Comparison of ENCODE assay signal across 29 mouse cellular contexts in genomic region chr3:138022003-138022402, GRCm38 (mm10). TPM values are rescaled to one million over a fixed set of nuclear protein-coding genes. Genes with fewer than 3 reads are reported as not detected.
DNase-seq lines count a peak whose midpoint lies in the region; ATAC-seq and TF ChIP-seq lines count a peak whose summit lies in the region.
"Had no signal": no experiment of that assay in that cellular context is flagged by ENCODE, and none has a peak within 500 bp of the region (broad histone marks: within the 10 kb centered on the region; RNA-seq: fewer than 3 reads in every experiment).

No protein-coding gene starts in this region.

- H3K79me2 ChIP-seq in MEL (ENCODE audit: control insufficient read depth, insufficient read depth, low read length, poor library complexity): no peaks in the 10 kb centered on the region

- peak; percentile 84 to 92 for TF ChIP-seq EP300 in MEL (IDR thresholded peaks at IDR 0.05; ENCODE audit: low read depth in 1 of 2, low read length in 2 of 2)

- no peak for TF ChIP-seq RAD21 in MEL (IDR thresholded peaks at IDR 0.05; ENCODE audit: low read depth, low read length)

- peak overlapping the region; percentile 19 for H3K27ac ChIP-seq in MEL (ENCODE audit: control insufficient read depth, low read depth, low read length)
- H3K27ac ChIP-seq in hindbrain, embryonic 10.5 days: no peak overlapping the region
- H3K27ac ChIP-seq: forebrain, embryonic 10.5 days; forebrain, embryonic 13.5 days; gastrocnemius, adult 2 months; heart, embryonic 15.5 days; hindbrain, embryonic 14.5 days; hindbrain, postnatal 0 days had no signal

- H3K27me3 ChIP-seq in G1E (ENCODE audit: insufficient read depth, low read length) (no peaks in the 10 kb centered on the region), MEL (ENCODE audit: control insufficient read depth in 1 of 2, insufficient read depth in 2 of 2, low read length in 2 of 2) (no peaks in the 10 kb centered on the region)
- H3K27me3 ChIP-seq in hindbrain, embryonic 10.5 days (ENCODE audit: insufficient read depth, poor library complexity, severe bottlenecking): no peaks in the 10 kb centered on the region
- H3K27me3 ChIP-seq: CH12.LX; forebrain, embryonic 13.5 days; heart, embryonic 12.5 days; heart, embryonic 15.5 days; Patski had no signal

- ATAC-seq in G1E (ENCODE audit: extremely low read depth, insufficient number of reproducible peaks, low FRiP score, poor library complexity, severe bottlenecking): peak; percentile 82
- ATAC-seq in megakaryocyte-erythroid progenitor cell, adult 5-6 weeks (replicated peaks; ENCODE audit: low FRiP score, low TSS enrichment, poor library complexity, severe bottlenecking): peak; percentile 65
- ATAC-seq: forebrain, embryonic 13.5 days; forebrain, postnatal 0 days; hindbrain, postnatal 0 days; inflammation-experienced regulatory T-cells, adult 6 months; intestine, embryonic 16.5 days; Patski had no signal

- H3K9me3 ChIP-seq in G1E (replicated peaks) (peaks cover 8% of the 10 kb centered on the region), MEL (replicated peaks; ENCODE audit: insufficient read depth, low read length) (no peaks in the 10 kb centered on the region)
- peaks cover 8% of the 10 kb centered on the region; the same call in 1 of the 2 replicates for H3K9me3 ChIP-seq in hindbrain, embryonic 10.5 days
- H3K9me3 ChIP-seq: forebrain, embryonic 10.5 days; heart, embryonic 15.5 days had no signal

- TF ChIP-seq POLR2A in MEL (IDR thresholded peaks at IDR 0.05; ENCODE audit: control insufficient read depth in 1 of 2, insufficient read depth in 1 of 2, low read depth in 1 of 2, low read length in 2 of 2, poor library complexity in 1 of 2): no peak

- DNase-seq in G1E (ENCODE audit: low spot score): peak; percentile 27
- DNase-seq in MEL (ENCODE audit: low read depth, low spot score): peak; percentile 57
- peak; percentile 30 for DNase-seq in c-Kit-positive CD71-positive TER-119-negative erythroid progenitor cells, embryonic 14.5 days (ENCODE audit: low read depth)
- no peak for DNase-seq in hindbrain, embryonic 10.5 days (ENCODE audit: low spot score)
- DNase-seq in B cell, adult 2 months: no peak
- DNase-seq: adrenal gland, postnatal 10 days; adrenal gland, postnatal 36 days; cerebellum, adult 18-20 months; cerebellum, adult 9-10 months; forebrain, postnatal 0 days; gastrocnemius, adult 2 months; gastrocnemius, postnatal 14 days; heart, adult 11 months; heart, postnatal 10 days; heart, postnatal 36 days had no signal

- TF ChIP-seq CTCF in G1E (IDR thresholded peaks at IDR 0.05; ENCODE audit: low read depth, low read length) (no peak), MEL (IDR thresholded peaks at IDR 0.05 in 2 of 3, conservative IDR thresholded peaks at IDR 0.05 in 1 of 3; ENCODE audit: control insufficient read depth in 1 of 3, insufficient read depth in 1 of 3, low read depth in 2 of 3, low read length in 3 of 3, poor library complexity in 1 of 3, severe bottlenecking in 1 of 3) (no peak)

- H3K9ac ChIP-seq in MEL (ENCODE audit: control insufficient read depth, low read depth, low read length, poor library complexity, severe bottlenecking): no peak overlapping the region
- H3K9ac ChIP-seq: forebrain, embryonic 13.5 days; forebrain, postnatal 0 days; heart, embryonic 12.5 days; heart, embryonic 15.5 days; hindbrain, embryonic 14.5 days had no signal

- H3K4me1 ChIP-seq in G1E (ENCODE audit: insufficient read depth, low read depth, low read length): peaks cover 25% of the 10 kb centered on the region
- peaks cover 7 to 9% of the 10 kb centered on the region in 2 experiments; a peak in 3 of 4 replicates for H3K4me1 ChIP-seq in MEL (ENCODE audit: control insufficient read depth in 1 of 2, insufficient read depth in 2 of 2, low read length in 2 of 2)
- no peaks in the 10 kb centered on the region for H3K4me1 ChIP-seq in hindbrain, embryonic 10.5 days (replicated peaks)
- H3K4me1 ChIP-seq: forebrain, embryonic 10.5 days; forebrain, embryonic 13.5 days had no signal

- H3K36me3 ChIP-seq in G1E (replicated peaks) (no peaks in the 10 kb centered on the region), MEL (ENCODE audit: control insufficient read depth in 1 of 2, insufficient read depth in 2 of 2, low read length in 2 of 2) (peaks cover 0 to 7% of the 10 kb centered on the region in 2 experiments; a peak in 2 of 4 replicates)
- H3K36me3 ChIP-seq in hindbrain, embryonic 10.5 days: no peaks in the 10 kb centered on the region
- H3K36me3 ChIP-seq: forebrain, embryonic 10.5 days; heart, embryonic 12.5 days; heart, embryonic 15.5 days had no signal

- 92% methylated on average over 4 of the region's 4 CpGs for WGBS in hindbrain, embryonic 10.5 days

- H3K4me3 ChIP-seq in G1E (ENCODE audit: low read depth, low read length): no peak overlapping the region
- no peak overlapping the region for H3K4me3 ChIP-seq in MEL (ENCODE audit: control insufficient read depth in 1 of 2, insufficient read depth in 1 of 2, low read depth in 2 of 2, low read length in 2 of 2)
- H3K4me3 ChIP-seq in hindbrain, embryonic 10.5 days: no peak overlapping the region
- H3K4me3 ChIP-seq: forebrain, embryonic 10.5 days; forebrain, embryonic 13.5 days; gastrocnemius, adult 2 months; heart, embryonic 12.5 days; heart, embryonic 15.5 days had no signal

TF ChIP-seq in MEL, 35 proteins besides CTCF, POLR2A, EP300 and RAD21 (continues in another document):
- TF ChIP-seq ZKSCAN1 (IDR thresholded peaks at IDR 0.05; ENCODE audit: low read depth, low read length): no peak
- no peak for TF ChIP-seq ELF1 (IDR thresholded peaks at IDR 0.05; ENCODE audit: low read depth, low read length)
- TF ChIP-seq MAX (IDR thresholded peaks at IDR 0.05; ENCODE audit: low read length): no peak
- no peak for TF ChIP-seq USF1 (IDR thresholded peaks at IDR 0.05; ENCODE audit: low read depth, low read length)
- TF ChIP-seq ETS1 (IDR thresholded peaks at IDR 0.05; ENCODE audit: low read depth, low read length): peak; percentile 88
- TF ChIP-seq GATA1 (IDR thresholded peaks at IDR 0.05; ENCODE audit: low read depth, low read length): peak; percentile 63
- no peak for TF ChIP-seq ZMIZ1 (IDR thresholded peaks at IDR 0.05; ENCODE audit: low read depth, low read length)
- TF ChIP-seq KAT2A (conservative IDR thresholded peaks at IDR 0.05; ENCODE audit: low read depth, low read length): no peak
- TF ChIP-seq MAZ (IDR thresholded peaks at IDR 0.05; ENCODE audit: low read depth, low read length): no peak
- peak; percentile 88 for TF ChIP-seq ZNF384 (IDR thresholded peaks at IDR 0.05; ENCODE audit: low read depth, low read length)
- peak; percentile 81 for TF ChIP-seq MYB (IDR thresholded peaks at IDR 0.05; ENCODE audit: low read depth, low read length)
- TF ChIP-seq E2F4 (IDR thresholded peaks at IDR 0.05; ENCODE audit: borderline replicate concordance, low read depth, low read length): no peak
- TF ChIP-seq TAL1 (IDR thresholded peaks at IDR 0.05; ENCODE audit: low read length): peak; percentile 48
- TF ChIP-seq RCOR1 (IDR thresholded peaks at IDR 0.05; ENCODE audit: low read depth, low read length): 0 out of 2 replicates have a peak, but pooled peaks have one; percentile 62
- TF ChIP-seq TBP (IDR thresholded peaks at IDR 0.05; ENCODE audit: low read depth, low read length): no peak
- TF ChIP-seq GABPA (IDR thresholded peaks at IDR 0.05; ENCODE audit: low read depth, low read length): no peak
- no peak for TF ChIP-seq UBTF (IDR thresholded peaks at IDR 0.05; ENCODE audit: borderline replicate concordance, insufficient read depth, low read depth, low read length)
- no peak for TF ChIP-seq JUND (IDR thresholded peaks at IDR 0.05; ENCODE audit: low read depth, low read length)
- TF ChIP-seq HCFC1 (IDR thresholded peaks at IDR 0.05; ENCODE audit: low read depth, low read length): no peak
- peak; percentile 47 for TF ChIP-seq SIN3A (IDR thresholded peaks at IDR 0.05; ENCODE audit: low read length)
- no peak for TF ChIP-seq MAFK (IDR thresholded peaks at IDR 0.05; ENCODE audit: borderline replicate concordance, low read depth, low read length)
- TF ChIP-seq POLR2AphosphoS2 (IDR thresholded peaks at IDR 0.05; ENCODE audit: low read length): no peak
- TF ChIP-seq TCF12 (IDR thresholded peaks at IDR 0.05; ENCODE audit: low read depth, low read length): peak; percentile 80
- TF ChIP-seq MYC (IDR thresholded peaks at IDR 0.05; ENCODE audit: low read depth, low read length): no peak

RNA-seq across cellular contexts. Expression of gene Dapp1, which starts 40.7 kb away (rescaled TPM):
- 288 and 301 TPM in 2 replicates for total RNA-seq in G1E (2014; fragmentation: Nextera tagmentation)
- total RNA-seq in G1E (2017): 438 and 441 TPM in 2 replicates
- 14.3 and 37.2 TPM in 2 replicates for polyA plus RNA-seq in G1E (2012)
- total RNA-seq in MEL (2012; rRNA removed): 45.7 and 59.0 TPM in 2 replicates
- polyA plus RNA-seq in MEL (2012; ENCODE audit: insufficient read depth in 1 of 2, insufficient read length in 2 of 2, low read depth in 1 of 2, low replicate concordance in 2 of 2, missing spikeins in 1 of 2): 10 to 100 TPM; 67.3 to 91.5 TPM
- 82.8 and 108 TPM in 2 replicates for total RNA-seq in megakaryocyte-erythroid progenitor cell, adult 5-6 weeks (2014; fragmentation: Nextera tagmentation)
- total RNA-seq in megakaryocyte-erythroid progenitor cell, adult 5-6 weeks (2017): 110 and 171 TPM in 2 replicates
- polyA plus RNA-seq in hindbrain, embryonic 10.5 days (2016; fragmentation: Nextera tagmentation; extraction: Ambion mirVana): 2.3 and 2.4 TPM in 2 replicates

RNA-seq across cellular contexts. Expression of gene 1110002E22Rik, which starts 42.8 kb away (rescaled TPM):
- total RNA-seq in G1E (2014; fragmentation: Nextera tagmentation): not detected in 2 replicates
- under 0.01 and 0.06 TPM in 2 replicates for total RNA-seq in G1E (2017)
- 0.02 TPM in 2 replicates for polyA plus RNA-seq in G1E (2012)
- total RNA-seq in MEL (2012; rRNA removed): under 0.01 and 0.03 TPM in 2 replicates
- under 1 TPM in 1 of 2 experiments, not detected in 1; 0.03 TPM for polyA plus RNA-seq in MEL (2012; ENCODE audit: insufficient read depth in 1 of 2, insufficient read length in 2 of 2, low read depth in 1 of 2, low replicate concordance in 2 of 2, missing spikeins in 1 of 2)
- not detected in 2 replicates for total RNA-seq in megakaryocyte-erythroid progenitor cell, adult 5-6 weeks (2014; fragmentation: Nextera tagmentation)
- not detected in 2 replicates for total RNA-seq in megakaryocyte-erythroid progenitor cell, adult 5-6 weeks (2017)
- 0.04 and 0.18 TPM in 2 replicates for polyA plus RNA-seq in hindbrain, embryonic 10.5 days (2016; fragmentation: Nextera tagmentation; extraction: Ambion mirVana)
- polyA plus RNA-seq: inflammation-experienced regulatory T-cells, adult 6 months had no signal

RNA-seq across cellular contexts. Expression of gene Gm5105, which starts 45.2 kb away (rescaled TPM):
- total RNA-seq in G1E (2014; fragmentation: Nextera tagmentation): not detected in 2 replicates
- total RNA-seq in G1E (2017): 0.11 and 0.12 TPM in 2 replicates
- polyA plus RNA-seq in G1E (2012): not detected in 2 replicates
- total RNA-seq in MEL (2012; rRNA removed): not detected in 2 replicates
- not detected for polyA plus RNA-seq in MEL (2012; ENCODE audit: insufficient read depth in 1 of 2, insufficient read length in 2 of 2, low read depth in 1 of 2, low replicate concordance in 2 of 2, missing spikeins in 1 of 2)
- total RNA-seq in megakaryocyte-erythroid progenitor cell, adult 5-6 weeks (2014; fragmentation: Nextera tagmentation): not detected in 2 replicates
- total RNA-seq in megakaryocyte-erythroid progenitor cell, adult 5-6 weeks (2017): not detected in 2 replicates
- polyA plus RNA-seq in hindbrain, embryonic 10.5 days (2016; fragmentation: Nextera tagmentation; extraction: Ambion mirVana): not detected in 2 replicates
- total RNA-seq: adrenal gland, adult 18-20 months; adrenal gland, postnatal 36 days; hindbrain, postnatal 0 days had no signal
- polyA plus RNA-seq: embryonic facial prominence, embryonic 11.5 days; forebrain, embryonic 10.5 days; forebrain, embryonic 13.5 days; hindbrain, embryonic 11.5 days; inflammation-experienced regulatory T-cells, adult 6 months had no signal

Comparison
In these comparisons a context has a peak if more than half of its experiments do, and no peak if none do; other contexts are left out.
1. DNase-seq: peak in G1E (single experiment), MEL (single experiment) and c-Kit-positive CD71-positive TER-119-negative erythroid progenitor cells, embryonic 14.5 days (single experiment); none in hindbrain, embryonic 10.5 days (single experiment) and B cell, adult 2 months (0 of 2).